17 mouse cellular contexts compared by ENCODE assay signal in genomic region chr7:47076729-47077128, GRCm38 (mm10). TPM values are rescaled to one million over a fixed set of nuclear protein-coding genes. Genes with fewer than 3 reads are reported as not detected.
DNase-seq lines count a peak whose midpoint lies in the region; TF ChIP-seq lines count a peak whose summit lies in the region.
"Had no signal": no experiment of that assay in that cellular context is flagged by ENCODE, and none has a peak within 500 bp of the region (broad histone marks: within the 10 kb centered on the region; RNA-seq: fewer than 3 reads in every experiment).

No protein-coding gene starts in this region.

- H3K27ac ChIP-seq in layer of hippocampus, adult 2 months = 0 out of 2 replicates have a peak overlapping the region, but pooled peaks have one; percentile 29
- 0 out of 2 replicates have a peak overlapping the region, but pooled peaks have one; percentile 28 for H3K27ac ChIP-seq in left cerebral cortex, adult 2 months

- H3K4me3 ChIP-seq in layer of hippocampus, adult 2 months = no peak overlapping the region
- no peak overlapping the region for H3K4me3 ChIP-seq in left cerebral cortex, adult 2 months
- H3K4me3 ChIP-seq in E14TG2a.4 (replicated peaks; ENCODE audit: low read length) = 0 out of 2 replicates have a peak overlapping the region, but pooled peaks have one; percentile 20

- no peaks in the 10 kb centered on the region for H3K9me3 ChIP-seq in E14TG2a.4 (ENCODE audit: low read length)
- H3K9me3 ChIP-seq: G1E had no signal

- intact Hi-C loops in left cerebral cortex, adult 2 months (cut with DNase I) = no loop called here

- TF ChIP-seq CTCF in layer of hippocampus, adult 2 months (conservative IDR thresholded peaks at IDR 0.05) = no peak
- TF ChIP-seq CTCF in left cerebral cortex, adult 2 months (IDR thresholded peaks at IDR 0.05) = no peak
- TF ChIP-seq CTCF in E14TG2a.4 (conservative IDR thresholded peaks at IDR 0.05; ENCODE audit: low read length) = no peak

- peak; percentile 92 for DNase-seq in heart, adult 11 months
- no peak for DNase-seq in heart, adult 9 months (ENCODE audit: low spot score in 2 of 2)
- DNase-seq in layer of hippocampus, adult 2 months (ENCODE audit: low spot score in 2 of 2) = no peak
- DNase-seq in layer of hippocampus, adult 18-20 months (ENCODE audit: low spot score in 2 of 2) = no peak
- no peak for DNase-seq in left cerebral cortex, adult 2 months (ENCODE audit: extremely low spot score in 1 of 2, low spot score in 2 of 2)
- DNase-seq in left cerebral cortex, adult 9 months (ENCODE audit: low spot score in 2 of 2) = no peak
- no peak for DNase-seq in natural killer cell, adult 2 months (ENCODE audit: low spot score in 2 of 2)
- DNase-seq: adrenal gland, adult 2 months; adrenal gland, adult 8-10 months; adrenal gland, postnatal 25 days; cerebellum, adult 11 months; cerebellum, adult 11-12 months had no signal

- peaks cover 14% of the 10 kb centered on the region; the same call in 1 of the 2 replicates for H3K27me3 ChIP-seq in E14TG2a.4 (ENCODE audit: insufficient read depth, low read length)
- H3K27me3 ChIP-seq: CH12.LX, Patski had no signal

- peaks cover 51% of the 10 kb centered on the region for H3K4me1 ChIP-seq in E14TG2a.4 (replicated peaks; ENCODE audit: low read depth, low read length)

- H3K36me3 ChIP-seq in E14TG2a.4 (ENCODE audit: insufficient read depth, low read length) = no peaks in the 10 kb centered on the region
- H3K36me3 ChIP-seq: G1E had no signal

RNA-seq across cellular contexts. Expression of gene Tmem86a, which starts 26.3 kb away (rescaled TPM):
- total RNA-seq in layer of hippocampus, adult 2 months (2021) = 10 to 100 TPM in 1 of 2 experiments, 1 to 10 TPM in 1; 9.8 to 14.0 TPM
- total RNA-seq in layer of hippocampus, adult 18-20 months (2021) = 10 to 100 TPM in 1 of 2 experiments, 1 to 10 TPM in 1; 9.4 to 11.7 TPM
- total RNA-seq in left cerebral cortex, adult 2 months (2021) = 10 to 100 TPM; 12.5 to 14.7 TPM

RNA-seq across cellular contexts. Expression of gene Ptpn5, which starts 56.8 kb away (rescaled TPM):
- 100 to 1,000 TPM; 104 to 107 TPM for total RNA-seq in layer of hippocampus, adult 2 months (2021)
- total RNA-seq in layer of hippocampus, adult 18-20 months (2021) = 100 to 1,000 TPM; 102 to 103 TPM
- total RNA-seq in left cerebral cortex, adult 2 months (2021) = 100 to 1,000 TPM; 171 to 187 TPM
- total RNA-seq: MEL had no signal
